Mouse (Mus musculus): ENCODE results near the gene Gm16253.

DNA sequence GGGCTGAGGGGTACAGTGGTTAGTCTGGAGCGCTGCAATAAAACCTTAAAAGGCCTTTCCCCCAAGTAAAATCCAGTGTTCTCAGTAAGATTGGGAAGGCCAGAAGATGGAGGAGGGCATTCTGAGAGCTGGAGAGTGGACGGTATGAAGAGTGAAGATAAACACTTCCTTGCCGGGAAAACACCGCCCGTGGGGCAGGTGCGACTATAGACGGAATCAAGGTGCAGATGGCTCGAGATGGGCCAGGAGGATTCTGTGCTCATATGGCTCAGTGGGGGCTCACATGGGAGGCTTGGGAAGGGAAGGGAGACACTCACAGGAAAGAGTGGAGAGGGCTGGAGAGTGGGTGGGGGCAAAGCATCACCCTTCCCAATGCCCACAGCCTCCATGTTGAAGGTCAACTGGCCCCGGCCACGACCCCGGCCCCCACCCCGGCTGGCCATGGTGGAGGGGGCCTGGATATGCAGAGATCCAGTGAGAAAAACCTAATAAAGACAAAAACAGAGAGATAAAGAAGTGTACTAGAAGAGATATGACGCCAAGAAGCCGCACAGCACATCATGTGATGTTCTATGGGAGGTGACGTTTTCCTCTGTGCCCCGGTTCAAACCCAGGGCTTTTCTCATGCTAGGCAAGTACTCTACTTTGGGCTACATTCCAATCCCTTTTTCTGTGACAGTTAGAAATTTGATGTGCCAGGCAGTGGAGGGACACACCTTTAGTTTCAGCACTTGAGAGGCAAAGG lies 5.2 kb downstream of the Gm16253 start:
- TF ChIP-seq CTCF (IDR thresholded peaks at IDR 0.05; ENCODE audit: extremely low read depth, insufficient read length, insufficient replicate concordance, low read depth, low read length) (no peak), POLR2A (IDR thresholded peaks at IDR 0.05; ENCODE audit: low read depth, low read length) (no peak)
